Mouse (Mus musculus): Measurements from ENCODE around the gene Kcnmb4.

- TF ChIP-seq POLR2A (IDR thresholded peaks at IDR 0.05; ENCODE audit: extremely low read depth, insufficient read depth, low read length), result no peak
- no peak for TF ChIP-seq CTCF (IDR thresholded peaks at IDR 0.05; ENCODE audit: extremely low read depth, insufficient read depth, low read length)
Measured at GRCm38 (mm10) chr10:116473071-116473758, 463 bp downstream of the Kcnmb4 start.
